Mouse (Mus musculus) MEL-GATA-1-ER (cell line): ENCODE measurements around the gene Gps2.
A peak's percentile ranks its signal among the peaks of the same experiment; 100 is the strongest.

Source experiments
- DNase-seq: peaks from one replicate; pipeline ENCODE4 v3.0.0-alpha.2; 2012; ENCODE audit warnings: low read depth; ENCODE audit errors: extremely low read depth

Gps2 gene

DNA sequence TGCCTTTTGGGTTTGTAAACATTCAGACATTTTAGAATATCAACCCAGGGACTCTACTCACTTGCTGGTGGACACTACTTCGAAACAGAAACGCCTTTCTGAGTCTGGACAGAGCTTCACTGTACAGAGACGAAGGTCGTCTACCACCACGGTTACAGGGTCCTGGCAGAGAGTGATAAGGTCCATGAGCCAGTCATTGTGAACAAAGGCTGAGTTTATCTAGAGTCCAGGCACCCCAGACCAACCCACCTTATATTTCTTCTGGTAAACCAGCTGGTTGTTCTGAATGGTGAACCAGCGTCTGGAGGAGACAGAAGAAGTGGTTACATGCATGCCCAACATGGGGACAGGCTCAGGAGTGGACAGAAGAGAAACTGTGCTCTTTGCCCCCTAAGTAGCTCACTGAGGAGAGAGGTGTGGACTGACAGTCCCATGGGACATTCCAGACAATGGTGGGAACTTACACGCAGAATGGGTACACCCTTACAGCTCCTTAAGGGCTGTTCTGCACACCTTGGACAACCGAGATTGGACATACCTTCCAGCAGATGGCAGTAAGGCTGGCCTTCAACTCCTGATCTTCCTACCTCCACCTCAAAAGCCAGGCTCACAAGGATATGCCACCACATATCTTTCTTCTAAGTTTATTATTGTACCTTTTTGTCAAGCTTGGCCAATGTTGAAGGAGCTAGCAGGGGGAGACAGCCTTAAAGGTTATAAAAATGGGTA is 26.6 kb upstream of the Gps2 start:
- no peak for DNase-seq

GRCm38 (mm10) chr11:69891482-69891881 is 22.2 kb upstream of the Gps2 start:
- DNase-seq, result no peak

- DNase-seq, result no peak
Measured at GRCm38 (mm10) chr11:69894671-69895070, 19.0 kb upstream of the Gps2 start.

DNA sequence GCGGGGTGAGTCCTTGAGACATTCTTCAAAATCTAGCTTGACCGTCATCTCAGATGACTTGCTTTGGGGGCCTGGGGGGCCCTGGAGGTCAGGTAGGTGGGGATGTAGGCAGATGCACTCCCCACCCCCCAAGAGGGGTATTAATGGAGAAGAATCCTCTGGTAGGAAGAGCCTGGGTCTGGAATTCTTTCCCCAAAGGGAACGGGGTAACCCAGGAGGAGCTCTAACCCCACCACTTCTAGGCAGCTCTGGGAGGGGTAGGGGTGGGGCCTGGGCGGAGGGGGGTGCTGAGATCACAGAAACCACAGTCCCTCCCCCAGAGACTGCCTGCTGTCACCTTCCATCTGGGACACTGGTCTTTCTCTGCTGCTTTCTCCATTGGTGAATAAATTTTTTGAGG is 18.4 kb upstream of the Gps2 start, which contains the start of gene Acap1:
TSS of gene Acap1 (minus strand) at position 249 of the 400 bp plus-strand sequence.
- DNase-seq, result no peak

DNA sequence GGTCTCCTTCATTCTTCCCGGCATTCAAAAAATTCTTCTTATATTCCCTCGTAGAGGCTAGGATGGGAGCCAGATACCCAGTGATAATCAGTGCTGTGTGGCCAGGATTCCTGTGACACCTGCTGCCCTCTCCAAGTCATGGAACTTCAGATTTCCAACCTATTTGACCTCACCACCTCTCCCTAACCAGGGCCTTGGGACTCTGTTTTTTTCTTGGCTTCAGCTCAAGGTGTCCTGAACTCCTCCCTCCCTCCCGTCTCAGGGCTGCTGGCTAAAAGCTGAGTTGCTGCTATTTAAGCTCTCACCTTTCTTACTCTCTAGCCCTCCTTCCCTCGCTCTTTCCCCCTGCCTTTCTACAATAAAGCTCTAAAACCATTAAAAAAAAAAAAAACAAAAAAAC is 13.8 kb upstream of the Gps2 start:
- DNase-seq, result no peak

DNA sequence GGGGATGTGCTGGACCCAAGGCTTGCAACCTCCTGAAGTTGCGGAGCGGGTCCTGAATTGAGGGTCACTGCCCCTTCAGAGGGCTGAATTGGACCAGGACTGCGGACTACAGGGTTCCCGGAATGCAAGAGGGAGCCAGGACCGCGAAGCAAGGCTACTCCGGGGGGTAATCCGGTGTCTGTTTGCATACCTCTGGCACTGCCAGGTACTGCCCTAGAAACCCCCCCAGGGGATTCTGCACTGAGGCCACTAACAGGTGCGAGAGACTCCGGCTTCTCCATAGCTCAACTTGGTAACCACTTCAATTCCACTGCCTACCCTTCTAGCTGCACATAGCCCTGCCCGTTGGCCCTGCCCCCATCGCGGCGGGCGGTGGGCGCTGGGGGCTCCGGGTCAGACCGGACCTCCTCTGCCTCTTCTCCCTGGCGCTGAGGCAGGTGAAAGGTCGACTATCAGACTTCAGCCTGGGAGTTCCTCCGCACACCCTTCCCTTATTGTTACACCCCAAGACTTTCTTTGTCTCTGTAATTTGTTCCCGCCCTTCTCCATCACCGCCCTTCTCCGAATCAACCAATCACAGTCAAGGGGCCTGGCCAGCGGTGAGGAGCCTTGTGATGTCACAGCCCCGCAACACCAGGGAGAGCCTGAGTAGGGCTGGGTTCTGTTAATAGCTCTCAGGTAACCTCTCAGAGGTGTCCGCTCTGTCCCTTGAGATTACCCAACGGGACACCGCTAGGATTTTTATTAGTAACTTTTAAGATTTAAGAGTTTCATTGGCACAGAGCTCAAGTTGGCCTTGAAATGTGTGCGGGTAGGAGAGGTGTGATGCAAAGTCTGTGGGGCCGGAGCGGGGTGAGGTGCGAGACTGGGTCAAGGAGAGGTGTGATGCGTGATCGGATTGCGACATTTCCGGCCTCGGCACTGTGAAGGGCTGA is 12.9 kb upstream of the Gps2 start, which contains the start of the genes 2810408A11Rik and Neurl4:
TSS of gene 2810408A11Rik (minus strand) at position 517 of the 935 bp plus-strand sequence.
TSS of gene Neurl4 (plus strand) at position 602 of the 935 bp plus-strand sequence.
- DNase-seq, result peak; percentile 94

GRCm38 (mm10) chr11:69901406-69901846 is 12.3 kb upstream of the Gps2 start:
- DNase-seq, result peak; percentile 98

GRCm38 (mm10) chr11:69901993-69902392 is 11.7 kb upstream of the Gps2 start:
- no peak for DNase-seq

GRCm38 (mm10) chr11:69902972-69903371 is 10.7 kb upstream of the Gps2 start:
- no peak for DNase-seq

- no peak for DNase-seq
Measured at GRCm38 (mm10) chr11:69904311-69904710, 9.4 kb upstream of the Gps2 start.

GRCm38 (mm10) chr11:69908645-69909044 is 5.0 kb upstream of the Gps2 start:
- DNase-seq, result no peak

- no peak for DNase-seq
Measured at GRCm38 (mm10) chr11:69909174-69909573, 4.5 kb upstream of the Gps2 start.

DNA sequence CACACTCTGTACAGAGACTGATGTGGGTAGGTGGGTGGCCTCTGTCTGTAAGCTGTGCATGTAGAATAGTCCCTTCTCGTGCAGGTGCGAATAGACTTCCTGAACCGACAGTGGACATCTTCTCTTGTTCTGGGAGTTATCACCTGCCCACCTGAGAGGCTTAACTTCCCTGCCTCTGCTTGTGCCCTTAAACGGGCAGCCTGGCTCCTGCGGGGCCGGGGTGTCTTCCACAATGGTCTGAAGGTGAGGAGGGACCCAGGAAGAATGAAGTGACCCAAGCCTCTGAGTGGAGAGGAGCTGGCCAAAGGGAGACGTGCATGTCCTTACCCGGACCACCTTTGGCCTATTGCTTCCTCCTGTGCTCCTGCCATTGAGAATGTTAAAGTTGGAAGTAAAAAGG is 3.5 kb upstream of the Gps2 start:
- DNase-seq, result no peak

GRCm38 (mm10) chr11:69910781-69911560 is 2.7 kb upstream of the Gps2 start:
- DNase-seq, result no peak

DNA sequence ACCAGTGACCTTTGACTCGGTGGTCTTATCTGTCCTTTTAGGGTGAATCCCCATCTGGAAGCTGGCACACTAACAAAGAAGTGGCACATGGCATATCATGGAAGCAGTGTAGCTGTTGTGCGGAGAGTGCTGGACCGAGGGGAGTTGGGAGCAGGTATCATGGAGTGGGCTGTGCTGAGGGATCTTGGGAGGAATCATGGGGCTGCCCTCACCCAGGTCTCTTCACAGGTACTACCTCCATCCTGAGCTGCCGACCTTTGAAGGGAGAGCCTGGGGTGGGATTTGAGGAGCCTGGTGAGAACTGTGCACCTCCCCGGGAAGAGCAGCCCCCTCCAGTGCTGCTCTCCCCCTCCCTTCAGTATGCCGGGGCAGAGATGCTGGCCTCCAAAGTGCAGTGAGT is 2.0 kb upstream of the Gps2 start:
- no peak for DNase-seq

DNA sequence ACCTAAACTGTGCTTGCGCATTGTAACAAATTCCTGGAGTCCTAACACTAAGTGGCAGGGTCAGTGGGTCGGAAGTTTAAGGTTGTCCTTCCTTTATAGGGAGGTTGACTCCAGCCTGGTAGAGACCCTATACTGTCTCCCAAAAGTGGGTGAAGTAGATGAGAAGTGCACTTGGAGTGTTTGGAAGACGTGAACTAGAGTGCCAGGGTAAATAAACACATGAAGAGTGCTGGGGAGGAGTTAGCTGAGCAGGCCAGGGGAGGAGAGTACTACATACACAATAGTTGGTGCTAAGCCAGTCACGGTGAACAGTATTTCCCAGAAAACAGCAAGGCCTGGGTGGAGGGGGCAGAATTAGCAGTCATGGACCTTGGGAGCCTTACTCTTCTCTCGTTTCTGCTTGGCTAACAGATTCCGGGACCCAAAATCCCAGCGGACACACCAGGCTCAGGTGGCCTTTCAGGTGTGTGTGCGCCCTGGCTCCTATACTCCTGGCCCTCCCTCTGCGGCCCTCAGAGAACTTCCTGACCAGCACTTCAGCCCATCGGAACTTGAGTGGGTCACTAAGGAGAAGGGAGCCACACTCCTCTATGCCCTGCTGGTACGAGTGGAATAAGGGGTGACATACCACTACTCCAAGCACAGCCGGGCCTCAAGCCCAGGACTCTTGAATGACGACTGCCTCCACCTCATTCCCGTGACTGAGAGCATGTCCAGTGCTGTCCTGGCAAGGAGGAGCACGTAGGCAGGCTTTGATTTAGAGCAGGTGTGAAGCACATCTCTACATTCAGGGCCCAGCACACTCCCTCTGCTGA is 765 bp upstream of the Gps2 start:
- DNase-seq, result no peak

GRCm38 (mm10) chr11:69914372-69914764 is 680 bp downstream of the Gps2 start:
- DNase-seq, result no peak

DNA sequence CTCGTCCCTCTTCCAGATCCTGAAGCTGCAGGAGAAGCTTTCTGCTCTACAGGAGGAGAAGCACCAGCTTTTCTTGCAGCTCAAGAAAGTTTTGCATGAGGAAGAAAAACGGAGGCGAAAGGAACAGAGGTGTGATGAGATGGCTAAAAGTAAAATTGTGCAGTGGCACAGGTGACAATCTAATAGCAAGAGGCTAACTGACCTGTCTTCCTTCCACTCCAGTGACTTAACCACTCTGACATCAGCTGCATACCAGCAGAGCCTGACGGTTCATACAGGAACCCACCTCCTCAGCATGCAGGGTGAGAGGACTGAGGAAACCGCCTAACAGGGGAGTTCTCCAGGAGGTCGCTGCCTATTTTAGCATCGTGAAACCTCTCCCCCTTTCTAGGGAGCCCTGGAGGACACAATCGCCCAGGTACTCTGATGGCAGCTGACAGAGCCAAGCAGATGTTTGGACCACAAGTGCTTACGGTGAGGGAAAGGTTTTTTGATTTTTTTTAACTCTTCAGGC is 1.3 kb downstream of the Gps2 start:
- no peak for DNase-seq

GRCm38 (mm10) chr11:69915667-69916627 is 2.3 kb downstream of the Gps2 start:
- DNase-seq, result peak; percentile 77
